Mouse (Mus musculus) spleen, adult 12 weeks (tissue): ENCODE measurements around the gene Rps6kc1.

Experiments
- DNase-seq: peaks from one replicate; pipeline ENCODE4 v3.0.0; 2022; ENCODE audit warnings: low spot score

Gene Rps6kc1

GRCm38 (mm10) chr1:190763756-190764155 is 147.8 kb downstream of the Rps6kc1 start:
- DNase-seq, result no peak

DNA sequence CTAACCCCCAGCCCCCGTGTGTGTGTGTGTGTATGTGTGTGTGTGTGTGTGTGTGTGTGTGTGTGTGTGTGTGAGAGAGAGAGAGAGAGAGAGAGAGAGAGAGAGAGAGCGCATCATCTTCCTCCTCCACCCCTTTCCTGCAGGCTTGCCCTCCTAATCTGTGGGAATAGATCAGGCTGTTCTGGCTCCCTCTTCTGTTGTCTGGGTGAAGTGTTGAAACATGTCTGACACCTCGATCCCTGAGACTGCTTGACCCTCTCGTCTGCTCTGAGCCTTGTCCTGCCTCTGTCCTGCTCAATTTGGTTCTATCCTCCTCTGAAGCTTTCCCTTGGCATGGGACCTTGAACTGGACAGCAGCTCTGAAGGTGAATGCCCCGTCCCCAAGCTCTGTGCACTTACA is 149.8 kb downstream of the Rps6kc1 start:
- no peak for DNase-seq

- no peak for DNase-seq
Measured at GRCm38 (mm10) chr1:190757899-190758298, 153.7 kb downstream of the Rps6kc1 start.

GRCm38 (mm10) chr1:190751794-190752570 is 159.6 kb downstream of the Rps6kc1 start:
- DNase-seq, result no peak

GRCm38 (mm10) chr1:190748937-190749336 is 162.6 kb downstream of the Rps6kc1 start:
- no peak for DNase-seq

DNA sequence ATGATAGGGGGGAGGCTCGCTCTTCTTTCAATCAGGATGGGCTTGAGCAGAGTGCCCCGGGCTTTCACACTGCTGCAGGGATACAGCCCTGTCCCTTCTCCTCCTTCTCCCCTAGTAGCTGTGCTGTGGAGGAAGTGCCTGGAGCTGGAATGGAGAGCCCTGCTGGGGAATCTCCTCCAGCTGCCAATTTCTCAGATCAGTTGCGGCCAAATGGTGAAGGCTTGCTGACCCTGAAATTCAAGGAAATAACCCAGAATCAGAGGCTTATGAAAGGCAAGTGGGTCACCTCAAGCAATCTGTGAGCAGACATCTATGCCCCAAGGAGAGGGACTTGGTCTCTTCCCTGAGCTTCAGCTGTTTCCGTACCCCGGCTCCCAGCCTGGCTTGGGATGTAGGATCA is 170.1 kb downstream of the Rps6kc1 start:
- no peak for DNase-seq

GRCm38 (mm10) chr1:190732803-190733202 is 178.8 kb downstream of the Rps6kc1 start:
- no peak for DNase-seq

- DNase-seq, result no peak
Measured at GRCm38 (mm10) chr1:190729516-190730088, 182.0 kb downstream of the Rps6kc1 start.

GRCm38 (mm10) chr1:190728111-190728651 is 183.4 kb downstream of the Rps6kc1 start:
- no peak for DNase-seq

GRCm38 (mm10) chr1:190727385-190727784 is 184.2 kb downstream of the Rps6kc1 start:
- no peak for DNase-seq

- no peak for DNase-seq
Measured at GRCm38 (mm10) chr1:190724591-190725380, 186.8 kb downstream of the Rps6kc1 start.

GRCm38 (mm10) chr1:190723926-190724430 is 187.6 kb downstream of the Rps6kc1 start:
- DNase-seq, result no peak

DNA sequence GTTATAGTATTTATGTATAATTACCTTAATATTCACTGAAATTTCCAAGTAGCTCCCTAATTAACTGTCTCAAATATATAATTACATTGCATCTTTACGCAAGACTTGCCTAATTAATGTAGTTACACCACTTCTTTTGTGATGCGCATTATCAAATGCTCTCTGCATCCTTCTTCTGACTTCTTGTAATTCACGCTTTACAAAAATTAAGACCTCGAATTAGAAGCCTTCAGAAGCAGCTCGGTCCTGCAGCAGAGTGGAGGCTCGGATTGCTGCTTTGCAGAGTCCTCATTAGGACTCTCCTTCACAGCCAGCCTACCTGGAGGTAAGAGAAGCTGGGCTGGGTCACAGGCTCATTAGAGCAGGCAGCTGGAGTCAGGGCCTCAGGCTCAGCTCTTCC is 197.7 kb downstream of the Rps6kc1 start:
- no peak for DNase-seq

DNA sequence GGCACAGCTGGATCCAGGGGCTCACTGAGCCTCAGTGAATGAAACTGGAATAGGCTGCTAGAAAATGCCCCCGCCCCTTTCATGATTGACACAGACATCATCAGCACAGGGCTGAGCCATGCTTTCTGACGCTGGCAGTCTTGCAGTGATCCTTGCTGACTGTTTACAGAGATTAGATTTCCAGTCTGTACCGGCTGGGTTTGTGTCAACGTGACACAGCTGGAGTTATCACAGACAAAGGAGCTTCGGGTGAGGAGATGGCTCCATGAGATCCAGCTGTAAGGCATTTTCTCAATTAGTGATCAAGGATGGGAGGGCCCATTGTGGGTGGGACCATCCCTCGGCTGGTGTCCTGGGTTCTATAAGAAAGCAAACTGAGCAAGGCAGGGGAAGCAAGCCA is 214.0 kb downstream of the Rps6kc1 start:
- no peak for DNase-seq

DNA sequence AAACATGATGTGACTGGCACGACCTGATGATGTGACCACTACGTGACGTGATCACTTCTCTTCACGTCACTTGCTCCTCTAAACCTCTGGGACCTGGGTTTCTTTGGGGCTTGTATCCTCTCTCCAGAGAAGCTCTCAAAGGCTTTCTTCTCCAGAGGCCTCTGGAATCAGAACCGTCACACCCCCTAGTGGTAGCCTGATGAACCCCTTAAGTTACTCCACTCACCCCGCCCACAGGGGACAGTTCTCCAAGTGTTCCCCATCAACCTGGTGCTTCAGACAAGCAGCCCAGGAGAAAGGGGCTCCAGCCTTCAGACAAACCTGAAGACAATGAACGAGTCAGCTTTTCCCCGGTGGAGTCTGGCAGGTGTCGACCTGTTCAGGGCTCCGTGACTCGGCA is 216.0 kb downstream of the Rps6kc1 start:
- no peak for DNase-seq

- DNase-seq, result no peak
Measured at GRCm38 (mm10) chr1:190690528-190691262, 220.9 kb downstream of the Rps6kc1 start.

DNA sequence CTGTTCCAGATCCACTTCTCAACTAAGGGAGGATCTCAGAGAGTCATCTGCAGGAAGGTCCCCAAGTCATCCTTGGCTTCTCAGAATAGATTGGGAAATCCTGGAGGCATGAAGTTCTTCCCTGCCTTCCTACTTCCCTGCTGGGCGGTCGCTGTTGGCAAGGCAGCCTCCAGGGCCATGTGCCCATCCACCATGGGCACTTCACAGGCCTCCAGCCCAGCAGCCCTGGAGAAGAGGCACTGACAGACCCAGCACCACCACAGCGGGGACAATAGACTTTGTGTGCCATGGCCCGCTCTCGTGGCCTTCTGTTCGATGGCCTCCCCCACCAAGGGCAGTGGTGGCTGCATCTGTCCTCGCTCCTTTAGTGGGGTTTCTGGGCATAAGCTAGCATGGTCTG is 228.5 kb downstream of the Rps6kc1 start:
- no peak for DNase-seq

- no peak for DNase-seq
Measured at GRCm38 (mm10) chr1:190682021-190682926, 229.3 kb downstream of the Rps6kc1 start.

- DNase-seq, result no peak
Measured at GRCm38 (mm10) chr1:190675455-190675854, 236.1 kb downstream of the Rps6kc1 start.

DNA sequence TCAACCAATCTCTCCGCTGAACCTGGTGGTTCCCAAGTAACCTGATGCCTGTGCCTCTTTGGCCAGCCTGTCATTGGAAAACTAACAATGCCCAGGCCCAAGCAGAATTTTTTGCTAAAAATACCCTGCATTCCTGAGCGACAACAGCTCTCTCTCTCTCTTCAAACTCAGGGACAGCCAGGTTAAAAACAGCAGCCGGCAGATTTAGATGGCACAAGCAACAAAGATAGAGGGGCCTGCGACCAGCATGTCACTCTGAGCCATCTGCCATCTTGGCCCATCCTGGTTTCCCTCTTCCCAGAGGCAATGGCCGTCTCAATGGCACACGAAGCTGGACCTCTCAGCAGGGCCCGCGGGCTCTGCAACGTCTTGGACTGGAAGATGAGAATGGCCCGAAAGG is 242.5 kb downstream of the Rps6kc1 start:
- no peak for DNase-seq

DNA sequence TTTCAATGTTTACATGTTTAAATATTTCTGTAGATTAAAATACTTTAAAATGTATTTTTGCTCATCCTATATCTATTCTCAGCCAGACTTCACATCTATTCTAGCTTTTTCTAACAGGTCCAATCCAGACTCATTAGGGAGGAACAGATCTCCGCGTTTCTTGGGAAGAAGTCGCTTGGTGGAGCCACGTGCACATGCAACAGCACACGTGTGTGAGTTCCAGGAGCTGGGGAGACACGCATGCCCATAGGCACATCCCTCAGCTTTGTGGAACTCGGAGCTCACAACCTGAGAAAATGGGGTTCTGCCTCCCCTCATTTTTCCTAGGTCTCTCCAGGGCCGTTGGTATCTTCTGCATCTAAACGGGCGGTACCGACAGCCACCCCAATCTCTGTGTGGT is 243.7 kb downstream of the Rps6kc1 start:
- DNase-seq, result no peak
